Mouse (Mus musculus) midbrain, embryonic 15.5 days (tissue): ENCODE data around the gene Tsen2. TPM values are rescaled to one million over a fixed set of nuclear protein-coding genes. Genes with fewer than 3 reads are reported as not detected.

Experiments used
- ATAC-seq: fragments of 200-750 bp; cut with Nextera tagmentation; replicated peaks from 2 replicates; pipeline ENCODE4 v1.8.0; 2017; ENCODE audit warnings: moderate TSS enrichment
- H3K27ac ChIP-seq: fragments of 300-500 bp; sonication (generic); 2 replicates; pipeline ENCODE4 v1.5.1; 2015; ENCODE audit warnings: mild to moderate bottlenecking, inconsistent platforms
- H3K27me3 ChIP-seq: fragments of 300-500 bp; sonication (generic); replicated peaks from 2 replicates; pipeline ENCODE4 v1.6.1; 2015; ENCODE audit warnings: inconsistent platforms
- H3K36me3 ChIP-seq: fragments of 300-500 bp; sonication (generic); replicated peaks from 2 replicates; pipeline ENCODE4 v1.6.1; 2015; ENCODE audit warnings: inconsistent platforms
- H3K4me1 ChIP-seq: fragments of 300-500 bp; sonication (generic); 2 replicates; pipeline ENCODE4 v1.6.1; 2015; ENCODE audit warnings: inconsistent platforms
- H3K4me2 ChIP-seq: fragments of 300-500 bp; sonication (generic); 2 replicates; pipeline ENCODE4 v1.6.1; 2015; ENCODE audit warnings: inconsistent platforms, mild to moderate bottlenecking, moderate library complexity
- H3K4me3 ChIP-seq: fragments of 300-500 bp; sonication (generic); 2 replicates; pipeline ENCODE4 v1.5.1; 2015; ENCODE audit warnings: mild to moderate bottlenecking, inconsistent platforms
- H3K9ac ChIP-seq: fragments of 300-500 bp; sonication (generic); 2 replicates; pipeline ENCODE4 v1.6.1; 2015; ENCODE audit warnings: mild to moderate bottlenecking, inconsistent platforms
- H3K9me3 ChIP-seq: fragments of 300-500 bp; sonication (generic); 2 replicates; pipeline ENCODE4 v1.6.1; 2016; ENCODE audit warnings: inconsistent platforms
- WGBS: fragments of 180-500 bp; shearing (Covaris S2); methylation state at CpG from one replicate; pipeline ENCODE4 v1.1.7; 2015; ENCODE audit warnings: mixed read lengths; 5-methylcytosine and 5-hydroxymethylcytosine counted together
- polyA plus RNA-seq: library from polyadenylated mRNA; unstranded; fragments of >200 nt; fragmentation: Nextera tagmentation; extraction: Ambion mirVana; gene quantifications from 2 replicates; pipeline ENCODE4 v1.2.1, GENCODE M21; 2015

Gene Tsen2
- polyA plus RNA-seq, 1 experiment from 2014 or later: 35.5 TPM

DNA sequence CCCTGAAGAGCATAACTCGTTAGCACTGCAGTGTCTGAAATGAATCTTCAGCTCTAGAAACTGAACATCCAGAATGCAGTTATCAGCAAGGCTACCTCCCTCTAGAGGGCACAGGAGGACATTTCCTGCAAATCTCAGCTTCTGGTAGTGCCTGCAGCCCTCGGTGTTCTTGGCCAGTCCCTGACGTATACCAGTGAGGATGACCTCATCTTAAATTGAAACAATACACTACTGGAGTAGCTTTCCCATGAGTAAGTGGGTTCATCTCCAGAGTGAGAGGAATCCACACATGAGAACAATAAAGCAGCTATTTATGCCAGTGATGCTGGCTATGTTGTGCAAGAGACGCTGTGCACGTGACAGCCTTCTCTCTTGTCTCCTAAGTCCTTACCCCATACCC, 11.0 kb downstream of the Tsen2 start:
- H3K36me3 ChIP-seq: peaks cover 27% of the 10 kb centered on the region

GRCm38 (mm10) chr6:115558176-115558575, 13.7 kb downstream of the Tsen2 start:
- no peak for ATAC-seq
- Histone ChIP-seq H3K9me3 (no peaks in the 10 kb centered on the region), H3K9ac (no peak overlapping the region), H3K4me3 (no peak overlapping the region), H3K27me3 (no peaks in the 10 kb centered on the region), H3K27ac (no peak overlapping the region), H3K4me2 (no peak overlapping the region), H3K36me3 (peaks cover 24% of the 10 kb centered on the region), H3K4me1 (no peaks in the 10 kb centered on the region)
- WGBS: 93% methylated on average over 2 of the region's 2 CpGs

More for the DNA sequence above, 11.0 kb downstream of the Tsen2 start:
- WGBS: 81% methylated on average over 5 of the region's 5 CpGs
- Histone ChIP-seq H3K4me3 (no peak overlapping the region), H3K9ac (no peak overlapping the region), H3K4me1 (no peaks in the 10 kb centered on the region), H3K9me3 (no peaks in the 10 kb centered on the region), H3K4me2 (no peak overlapping the region), H3K27ac (no peak overlapping the region), H3K27me3 (no peaks in the 10 kb centered on the region)
- no peak for ATAC-seq

DNA sequence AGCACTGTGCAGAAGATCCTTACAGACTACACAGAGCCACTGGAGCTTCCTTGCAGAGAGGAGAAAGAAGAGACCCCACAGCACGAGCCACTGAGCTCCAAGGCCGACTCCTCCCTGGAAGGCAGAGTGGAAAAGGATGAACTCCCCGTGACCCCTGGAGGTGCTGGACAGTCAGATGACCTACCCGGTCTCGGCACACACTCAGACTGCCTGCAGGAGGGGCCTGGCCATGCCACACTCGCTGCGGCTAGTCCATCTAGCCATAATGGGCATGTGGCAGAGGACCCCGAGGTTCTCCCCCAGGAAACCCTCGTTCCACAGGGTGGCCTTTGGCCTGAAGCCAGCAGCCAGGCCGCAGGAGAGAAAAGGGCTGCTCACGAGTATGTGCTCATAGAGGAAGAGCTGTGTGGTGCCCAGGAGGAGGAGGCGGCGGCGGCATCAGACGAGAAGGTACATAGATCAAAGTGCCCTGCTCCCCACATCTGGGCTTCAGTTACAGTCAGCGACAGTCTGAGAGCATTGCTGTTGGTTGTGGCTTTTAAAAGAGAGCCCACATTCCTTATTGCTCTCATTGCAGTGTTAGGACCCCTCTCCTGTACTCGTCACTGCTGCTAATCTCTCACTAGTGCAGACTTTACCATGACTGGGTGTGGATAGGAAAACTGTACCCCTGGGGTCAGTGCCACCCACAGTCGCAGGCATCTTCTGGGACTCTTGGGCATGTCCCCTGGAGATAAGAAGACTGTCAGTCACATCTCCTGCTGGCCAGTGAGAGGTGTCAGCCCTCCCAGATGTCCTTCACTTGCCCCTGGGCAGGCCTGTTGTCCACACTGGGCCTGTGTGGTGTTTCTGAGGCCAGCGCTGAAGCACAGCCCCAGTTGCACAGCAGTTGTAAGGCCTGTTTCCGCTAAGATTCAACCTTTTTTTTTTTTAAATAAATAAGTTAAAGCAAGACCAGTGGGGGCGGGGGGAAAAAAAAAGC, 15.5 kb downstream of the Tsen2 start:
- Histone ChIP-seq H3K27ac (no peak overlapping the region), H3K4me3 (no peak overlapping the region), H3K4me2 (no peak overlapping the region), H3K27me3 (no peaks in the 10 kb centered on the region), H3K4me1 (no peaks in the 10 kb centered on the region), H3K9me3 (no peaks in the 10 kb centered on the region), H3K36me3 (peaks cover 17% of the 10 kb centered on the region), H3K9ac (no peak overlapping the region)
- no peak for ATAC-seq
- WGBS: 86% methylated on average over 21 of the region's 21 CpGs

- no peaks in the 10 kb centered on the region for H3K4me1 ChIP-seq
- WGBS: 97% methylated on average over 6 of the region's 6 CpGs
- ATAC-seq: no peak
- no peak overlapping the region for H3K4me2 ChIP-seq
- H3K9ac ChIP-seq: no peak overlapping the region
- no peaks in the 10 kb centered on the region for H3K27me3 ChIP-seq
- no peak overlapping the region for H3K4me3 ChIP-seq
- no peaks in the 10 kb centered on the region for H3K9me3 ChIP-seq
- peaks cover 31% of the 10 kb centered on the region for H3K36me3 ChIP-seq
- H3K27ac ChIP-seq: no peak overlapping the region
These were observed 21.1 kb downstream of the Tsen2 start for GRCm38 (mm10) chr6:115565479-115566045.

GRCm38 (mm10) chr6:115574171-115574570, 29.7 kb downstream of the Tsen2 start:
- H3K27ac ChIP-seq: no peak overlapping the region
- ATAC-seq: no peak
- H3K4me2 ChIP-seq: no peak overlapping the region
- H3K9me3 ChIP-seq: no peaks in the 10 kb centered on the region
- no peak overlapping the region for H3K9ac ChIP-seq
- WGBS: 95% methylated on average over 7 of the region's 7 CpGs
- peaks cover 29% of the 10 kb centered on the region for H3K36me3 ChIP-seq
- H3K4me1 ChIP-seq: no peaks in the 10 kb centered on the region
- no peaks in the 10 kb centered on the region for H3K27me3 ChIP-seq
- H3K4me3 ChIP-seq: no peak overlapping the region

GRCm38 (mm10) chr6:115577407-115577806, 32.9 kb downstream of the Tsen2 start:
- H3K4me1 ChIP-seq: no peaks in the 10 kb centered on the region
- no peak overlapping the region for H3K27ac ChIP-seq
- no peak for ATAC-seq
- H3K4me2 ChIP-seq: no peak overlapping the region
- H3K9ac ChIP-seq: no peak overlapping the region
- no peaks in the 10 kb centered on the region for H3K27me3 ChIP-seq
- no peak overlapping the region for H3K4me3 ChIP-seq
- H3K9me3 ChIP-seq: no peaks in the 10 kb centered on the region
- peaks cover 19% of the 10 kb centered on the region; the same call in 1 of the 2 replicates for H3K36me3 ChIP-seq
- 89% methylated on average over 5 of the region's 5 CpGs for WGBS

DNA sequence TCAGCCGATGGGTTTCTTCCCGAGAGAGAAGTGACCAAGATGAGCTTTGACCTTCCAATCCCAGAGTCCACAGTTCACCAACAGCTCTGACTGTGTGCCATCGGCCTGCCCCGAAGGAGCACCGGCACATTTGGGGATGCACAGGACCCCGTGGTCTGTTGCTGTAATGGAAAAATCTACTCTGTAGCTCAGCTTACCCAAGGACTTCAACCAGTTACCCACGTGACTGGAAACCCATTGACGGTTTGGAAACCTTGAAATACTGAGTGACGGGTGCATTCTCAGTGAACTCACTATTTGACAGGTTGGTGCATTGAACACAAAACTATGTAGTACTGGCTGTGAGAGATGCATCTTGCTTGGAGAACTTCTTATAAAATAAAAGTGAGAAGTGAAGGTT, 33.5 kb downstream of the Tsen2 start:
- Histone ChIP-seq H3K27ac (no peak overlapping the region), H3K27me3 (no peaks in the 10 kb centered on the region), H3K4me1 (no peaks in the 10 kb centered on the region), H3K9ac (no peak overlapping the region), H3K9me3 (no peaks in the 10 kb centered on the region), H3K4me3 (no peak overlapping the region), H3K36me3 (peaks cover 19% of the 10 kb centered on the region; the same call in 1 of the 2 replicates), H3K4me2 (no peak overlapping the region)
- 90% methylated on average over 9 of the region's 9 CpGs for WGBS
- no peak for ATAC-seq

DNA sequence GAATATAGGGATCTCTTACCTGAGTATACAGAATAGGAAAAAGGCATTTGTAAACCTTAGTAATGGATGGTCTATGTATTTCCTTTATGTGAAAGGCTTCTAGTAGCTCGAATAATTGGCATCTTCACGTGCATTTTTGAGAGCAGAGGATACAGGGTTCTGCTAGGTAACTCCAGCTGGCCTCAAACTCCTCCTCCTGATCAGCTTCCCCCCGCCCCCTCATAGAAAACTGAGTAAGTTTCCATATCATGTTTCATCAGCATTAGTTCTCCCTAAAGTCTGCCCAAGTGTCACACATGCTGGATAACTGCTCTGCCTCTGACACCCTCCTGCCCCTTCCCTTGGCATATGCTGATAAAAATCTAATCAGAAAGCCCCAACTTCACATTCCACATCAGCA, 36.3 kb downstream of the Tsen2 start:
- Histone ChIP-seq H3K36me3 (peaks cover 19% of the 10 kb centered on the region; the same call in 1 of the 2 replicates), H3K9ac (no peak overlapping the region), H3K4me3 (no peak overlapping the region), H3K27ac (no peak overlapping the region), H3K9me3 (no peaks in the 10 kb centered on the region), H3K4me1 (no peaks in the 10 kb centered on the region), H3K4me2 (no peak overlapping the region), H3K27me3 (no peaks in the 10 kb centered on the region)
- ATAC-seq: no peak
- WGBS: 89% methylated on average over 3 of the region's 3 CpGs

GRCm38 (mm10) chr6:115582328-115583115, 38.1 kb downstream of the Tsen2 start:
- H3K4me2 ChIP-seq: no peak overlapping the region
- H3K9me3 ChIP-seq: no peaks in the 10 kb centered on the region
- H3K4me1 ChIP-seq: no peaks in the 10 kb centered on the region
- H3K36me3 ChIP-seq: peaks cover 13% of the 10 kb centered on the region; the same call in 1 of the 2 replicates
- ATAC-seq: no peak
- H3K4me3 ChIP-seq: no peak overlapping the region
- H3K9ac ChIP-seq: no peak overlapping the region
- no peaks in the 10 kb centered on the region for H3K27me3 ChIP-seq
- 71% methylated on average over 10 of the region's 10 CpGs for WGBS
- H3K27ac ChIP-seq: no peak overlapping the region

- Histone ChIP-seq H3K9ac (no peak overlapping the region), H3K27me3 (no peaks in the 10 kb centered on the region), H3K4me2 (no peak overlapping the region), H3K4me3 (no peak overlapping the region), H3K27ac (no peak overlapping the region), H3K4me1 (no peaks in the 10 kb centered on the region), H3K9me3 (no peaks in the 10 kb centered on the region), H3K36me3 (0 out of 2 replicates have a peak, but pooled peaks cover 7% of the 10 kb centered on the region)
- WGBS: 81% methylated on average over 6 of the region's 6 CpGs
- ATAC-seq: no peak
These were observed 39.1 kb downstream of the Tsen2 start for GRCm38 (mm10) chr6:115583430-115584125.

- ATAC-seq: no peak
- no peaks in the 10 kb centered on the region for H3K4me1 ChIP-seq
- no peak overlapping the region for H3K4me2 ChIP-seq
- WGBS: 82% methylated on average over 3 of the region's 3 CpGs
- H3K27ac ChIP-seq: no peak overlapping the region
- no peak overlapping the region for H3K4me3 ChIP-seq
- no peaks in the 10 kb centered on the region for H3K9me3 ChIP-seq
- no peak overlapping the region for H3K9ac ChIP-seq
- 0 out of 2 replicates have a peak, but pooled peaks cover 7% of the 10 kb centered on the region for H3K36me3 ChIP-seq
- H3K27me3 ChIP-seq: no peaks in the 10 kb centered on the region
These were observed 39.7 kb downstream of the Tsen2 start for GRCm38 (mm10) chr6:115584176-115584575.
